Mouse (Mus musculus) layer of hippocampus, postnatal 10 days (tissue): ENCODE data around the gene Ubp1. TPM values are rescaled to one million over a fixed set of nuclear protein-coding genes. Genes with fewer than 3 reads are reported as not detected.

Experiments
- DNase-seq, 2 experiments: peaks; one replicate each; pipeline ENCODE4 v3.0.0; 2021; ENCODE audit warnings: low spot score in 2 of 2
- long read RNA-seq: library from polyadenylated mRNA; stranded (forward); transcript quantifications from one replicate; pipeline ENCODE4 v2.0.0, GENCODE M21; 2023
- total RNA-seq, 2 experiments: library from RNA; stranded (reverse); gene quantifications; 2 replicates each; pipeline ENCODE4 v1.2.3; 2021

Gene Ubp1
- total RNA-seq, result 10 to 100 TPM; 67.8 to 73.4 TPM
- long read RNA-seq, transcript Ubp1-202 (17 exons, 3,850 nt), result major isoform, 5 of 22 reads
- long read RNA-seq, partial matches to known transcripts, result 4 of 22 reads
- long read RNA-seq, other reads (novel, unspliced or antisense), result 10 of 22 reads

DNA sequence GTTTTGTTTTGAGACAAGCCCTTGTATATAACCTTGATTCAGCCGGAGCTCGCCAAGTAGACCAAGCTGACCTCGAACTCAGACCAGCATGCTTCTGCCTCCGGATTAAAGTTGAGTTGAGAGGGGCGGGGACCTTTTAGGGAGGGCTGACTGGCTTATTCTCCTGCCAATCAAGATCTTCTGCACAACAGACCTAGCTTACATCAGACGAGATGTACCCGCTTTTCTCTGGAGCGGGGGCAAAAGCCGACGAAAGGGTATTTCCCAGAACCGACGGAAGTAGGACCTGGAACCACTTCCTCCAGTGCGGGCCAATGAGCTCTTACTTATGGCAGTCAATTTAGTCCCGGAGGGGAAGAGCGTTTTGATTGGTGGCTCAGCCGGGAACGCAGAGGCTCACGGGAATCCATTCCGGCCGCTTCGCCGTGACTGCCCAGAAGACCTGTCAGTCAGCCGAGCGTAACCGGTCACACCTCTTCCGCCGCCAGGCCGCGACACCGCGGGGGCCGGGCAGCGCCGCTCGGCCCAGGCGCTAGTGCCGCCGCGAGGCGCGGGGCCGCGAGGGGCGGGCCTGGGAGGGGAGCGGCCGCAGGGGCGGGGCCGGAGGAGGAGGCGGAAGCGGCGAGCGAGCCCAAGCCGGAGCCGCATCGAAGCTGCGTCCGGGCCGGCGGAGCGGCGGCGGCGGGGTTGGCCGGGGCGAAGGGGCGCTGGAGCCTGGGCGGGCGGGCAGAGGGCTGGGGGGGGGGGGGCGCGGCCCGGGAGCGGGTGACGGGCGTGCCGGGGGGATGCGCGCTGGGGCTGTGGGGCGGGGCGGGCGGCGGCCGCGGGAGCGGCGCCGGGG lies at the start of gene Ubp1:
Gene Ubp1 (plus strand): TSS at position 401 of the 841 bp plus-strand sequence.
- DNase-seq, result peak; percentile 90 to 94

DNA sequence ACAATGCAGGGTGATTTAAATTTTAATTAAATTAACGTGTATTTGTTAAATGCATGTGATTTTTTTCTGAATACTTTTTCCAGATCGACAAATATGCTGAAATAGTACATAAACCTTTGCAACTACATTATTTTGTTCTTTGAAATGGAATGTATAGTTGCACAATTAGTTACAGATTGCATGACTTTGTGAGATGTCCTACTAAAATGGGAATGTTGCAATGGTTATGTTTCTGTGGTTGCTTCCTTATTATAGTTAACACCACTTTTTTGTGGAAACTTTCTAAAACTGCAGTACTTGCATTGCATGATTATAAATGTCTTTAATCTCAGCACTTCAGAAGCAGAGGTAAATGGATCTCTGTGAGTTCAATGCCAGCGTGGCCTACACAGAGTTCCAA lies 35.8 kb upstream of the Ubp1 start:
- DNase-seq, result no peak

DNA sequence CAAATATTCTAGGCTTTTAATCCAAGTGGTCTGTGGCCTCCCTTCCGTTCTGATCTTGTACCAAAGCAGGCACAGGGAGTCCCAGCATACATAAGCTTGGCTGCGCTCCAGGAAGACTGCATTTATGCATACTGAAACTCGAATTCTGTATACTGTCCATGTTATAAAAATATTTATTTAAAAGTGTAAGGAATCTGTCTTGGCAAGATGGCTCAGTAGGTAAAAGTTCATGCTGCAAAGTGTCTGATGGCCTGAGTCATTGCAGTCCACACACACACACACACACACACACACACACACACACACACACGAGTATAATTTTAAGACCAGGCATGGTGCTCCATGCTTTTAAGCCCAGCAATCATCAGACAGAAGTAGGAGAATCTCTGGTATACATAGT lies 27.6 kb upstream of the Ubp1 start:
- DNase-seq, result no peak

DNA sequence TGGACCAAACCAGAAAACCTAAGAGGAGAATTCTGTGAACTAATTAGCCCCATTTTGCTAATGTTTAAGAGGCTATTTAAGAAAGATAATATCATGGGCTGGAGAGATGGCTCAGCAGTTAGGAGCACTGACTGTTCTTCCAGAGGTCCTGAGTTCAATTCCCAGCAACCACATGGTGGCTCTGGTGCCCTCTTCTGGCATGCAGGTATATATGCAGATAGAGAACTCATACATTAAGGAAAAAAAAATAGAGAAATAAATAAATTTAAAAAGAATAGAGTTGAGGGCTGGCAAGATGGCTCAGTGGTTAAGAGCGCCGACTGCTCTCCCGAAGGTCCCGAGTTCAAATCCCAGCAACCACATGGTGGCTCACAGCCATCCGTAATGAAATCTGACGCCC lies 26.4 kb upstream of the Ubp1 start:
- DNase-seq, result peak in 1 of 2 experiments; percentile 21

DNA sequence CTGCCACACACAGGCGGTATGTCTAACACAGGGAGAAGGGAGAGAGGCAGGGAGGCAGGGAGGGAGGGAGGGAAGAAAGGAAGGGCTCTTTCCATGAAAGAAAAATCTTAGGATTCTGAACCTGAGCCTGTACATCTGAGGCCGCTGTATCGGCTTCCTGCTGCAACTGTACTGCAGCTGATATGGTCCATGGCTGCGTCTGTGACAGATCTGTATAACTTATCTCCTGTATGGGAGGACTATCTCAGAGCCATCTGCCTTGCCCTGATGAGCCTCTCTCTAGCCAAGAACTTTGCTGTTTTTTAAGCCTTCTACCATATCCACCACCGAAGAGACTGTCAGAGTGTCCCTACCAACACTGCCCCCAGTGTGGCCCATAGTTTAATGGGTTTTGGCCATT lies 14.9 kb upstream of the Ubp1 start:
- no peak for DNase-seq

DNA sequence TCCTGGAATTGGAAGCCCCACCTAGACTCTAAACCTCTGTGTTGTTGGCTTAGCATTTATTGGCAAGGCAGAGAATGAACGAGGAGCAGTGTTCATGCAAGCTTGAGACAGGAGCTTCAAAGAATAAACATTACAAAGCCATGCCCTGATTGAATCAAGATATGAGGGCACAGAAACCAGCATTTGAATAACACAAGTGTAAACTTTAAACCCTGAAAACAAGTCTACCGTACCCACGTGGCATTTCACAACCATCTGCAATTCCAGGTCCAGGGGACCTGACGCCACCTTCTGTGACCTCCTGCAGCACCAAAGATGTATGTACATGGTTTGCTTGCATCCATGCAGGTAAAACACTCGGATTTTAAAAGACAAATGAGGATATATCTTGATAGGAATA lies 8.1 kb upstream of the Ubp1 start:
- DNase-seq, result no peak

DNA sequence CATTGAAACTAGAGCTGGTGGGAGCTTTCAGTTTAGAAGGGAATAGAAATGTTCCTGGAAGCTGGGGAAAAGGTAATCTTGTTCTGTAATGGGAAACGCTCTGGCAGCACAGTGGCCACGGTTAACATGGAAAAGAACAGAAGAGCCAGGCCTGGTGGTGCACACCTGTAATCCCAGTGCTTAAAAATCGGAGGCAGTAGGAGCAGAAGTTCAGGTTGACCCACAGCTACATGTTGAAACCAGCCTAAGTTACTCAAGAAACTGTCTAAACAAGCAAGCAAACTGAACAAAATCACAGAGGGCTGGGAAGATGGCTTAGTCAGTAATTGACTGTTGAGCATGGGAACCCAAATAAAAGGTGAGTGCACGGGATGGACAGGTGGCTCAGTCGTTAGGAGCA lies 5.9 kb upstream of the Ubp1 start:
- DNase-seq, result no peak

DNA sequence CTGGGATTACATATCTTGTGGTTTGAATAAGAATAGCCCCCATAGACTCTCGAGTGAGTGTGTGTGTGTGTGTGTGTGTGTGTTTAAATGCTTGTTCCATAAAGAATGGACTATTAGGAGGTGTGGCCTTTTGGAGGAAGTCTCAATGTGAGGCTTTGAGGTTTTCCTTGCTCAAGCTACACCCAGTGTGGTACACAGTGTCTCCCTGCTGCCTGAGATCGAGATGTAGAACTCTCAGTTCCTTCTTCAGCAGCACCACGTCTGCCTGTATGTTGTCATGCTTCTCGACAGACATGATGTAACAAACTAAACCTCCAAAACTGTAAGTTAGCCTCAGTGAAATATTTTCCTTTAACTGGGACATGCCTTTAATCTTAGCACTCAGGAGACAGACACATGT lies 2.1 kb upstream of the Ubp1 start:
- DNase-seq, result no peak

DNA sequence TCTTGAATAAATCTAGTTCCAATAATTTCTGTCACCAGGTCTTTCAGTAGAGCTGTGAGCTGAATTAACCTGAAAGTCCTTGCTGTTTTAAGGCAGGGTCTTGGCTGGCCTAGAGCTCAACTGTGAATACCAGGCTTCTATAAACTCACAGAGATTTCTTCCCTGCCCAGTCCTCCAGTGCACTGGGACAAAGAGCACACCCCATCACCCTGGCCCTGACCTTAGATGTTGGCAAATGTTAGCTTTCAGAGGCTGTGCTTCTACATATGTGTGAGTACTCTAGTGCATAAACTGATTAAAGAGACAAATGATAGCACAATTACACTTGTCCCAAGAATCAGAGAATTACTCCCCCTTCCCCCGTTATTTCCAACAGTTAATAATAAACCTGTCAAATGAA lies 1.1 kb upstream of the Ubp1 start:
- DNase-seq, result no peak

DNA sequence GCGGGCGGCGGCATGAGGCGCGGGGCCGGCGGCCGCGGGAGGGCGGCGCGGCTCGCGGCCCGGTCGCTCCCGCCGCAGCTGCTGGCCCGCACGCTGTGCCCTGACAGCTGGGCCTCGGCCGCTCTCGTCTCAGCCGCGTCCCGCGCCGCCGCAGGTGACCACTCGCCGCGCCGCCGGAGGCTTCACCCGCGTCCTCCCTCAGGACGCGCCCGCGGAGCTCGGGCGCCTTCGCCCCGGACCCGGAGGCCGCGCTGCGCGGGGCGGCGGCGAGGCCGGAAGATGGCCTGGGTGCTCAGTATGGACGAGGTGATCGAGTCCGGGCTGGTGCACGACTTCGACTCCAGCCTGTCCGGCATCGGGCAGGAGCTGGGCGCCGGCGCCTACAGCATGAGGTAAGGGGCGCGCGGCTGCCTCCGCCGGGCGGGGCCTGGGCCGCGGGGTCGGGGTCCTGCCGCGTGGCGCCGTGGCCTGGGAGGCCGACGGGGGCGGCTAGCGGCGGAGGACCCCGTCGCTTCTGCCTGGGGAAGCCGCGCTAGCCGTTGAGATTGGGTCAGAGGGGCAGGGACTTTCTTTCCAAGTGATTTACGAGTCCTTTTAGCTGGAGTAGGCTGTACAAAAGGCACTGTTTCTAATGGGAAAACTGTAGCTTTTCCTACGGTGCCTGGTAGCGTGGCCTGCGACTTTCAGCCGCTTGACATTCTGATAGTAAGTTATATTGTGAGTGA lies 803 bp downstream of the Ubp1 start:
- DNase-seq, result peak; percentile 23 to 40

DNA sequence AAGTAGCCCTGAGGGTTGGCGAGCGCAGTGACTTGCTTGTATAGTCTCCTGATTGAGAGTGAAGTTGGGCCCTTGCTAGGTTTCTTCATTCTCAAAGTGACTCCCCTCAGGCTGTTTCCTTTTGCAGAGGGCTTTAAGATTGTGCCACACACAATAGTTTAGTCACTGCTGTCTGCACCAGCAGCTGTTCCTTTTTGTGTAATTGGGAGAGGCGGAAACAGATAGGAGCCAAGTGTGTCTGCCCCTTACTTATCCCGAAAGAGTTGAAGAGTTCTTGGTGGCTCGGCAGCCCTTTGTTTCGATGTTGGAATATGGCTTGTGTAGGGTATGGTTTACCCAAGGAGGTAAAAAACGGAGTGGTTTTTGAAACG lies 1.4 kb downstream of the Ubp1 start:
- DNase-seq, result no peak

DNA sequence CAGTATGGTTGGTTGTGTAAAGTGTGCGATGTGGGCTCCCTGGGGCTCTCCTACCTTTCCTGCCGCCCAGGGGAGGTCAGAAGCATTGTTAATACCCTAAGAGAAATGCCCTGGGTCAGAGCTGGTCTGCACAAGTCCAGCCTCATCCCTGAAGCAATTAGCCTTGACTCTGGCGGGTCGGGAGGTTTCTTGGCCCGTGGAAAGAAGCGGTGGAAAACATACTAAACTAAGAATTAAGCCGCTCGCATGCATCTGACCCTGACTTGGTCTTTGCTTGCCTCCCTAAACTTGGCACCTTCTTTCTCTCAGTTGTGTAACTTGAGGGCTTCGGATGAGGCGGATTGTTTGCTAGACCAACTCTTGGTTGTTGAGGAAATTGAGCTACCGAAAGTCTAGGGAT lies 1.8 kb downstream of the Ubp1 start:
- DNase-seq, result no peak

DNA sequence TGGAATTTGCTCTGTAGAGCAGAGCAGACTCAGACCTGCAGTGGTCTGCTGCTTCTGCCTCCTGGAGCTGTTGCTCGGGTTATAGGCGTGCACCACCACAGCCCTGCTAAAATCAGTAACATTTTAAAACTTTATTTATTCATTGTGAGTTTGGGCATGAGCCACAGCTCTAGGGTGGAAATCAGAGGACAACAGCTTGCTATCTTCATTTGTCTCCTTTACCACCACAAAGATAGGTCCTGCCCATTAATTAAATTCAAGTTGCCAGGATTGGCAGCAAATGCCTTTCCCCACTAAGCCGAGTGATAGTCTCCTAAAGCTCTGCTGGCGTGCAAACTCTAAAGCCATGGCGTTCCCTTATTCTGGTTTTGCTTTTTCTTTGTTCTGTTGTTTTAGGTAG lies 4.9 kb downstream of the Ubp1 start:
- DNase-seq, result no peak

DNA sequence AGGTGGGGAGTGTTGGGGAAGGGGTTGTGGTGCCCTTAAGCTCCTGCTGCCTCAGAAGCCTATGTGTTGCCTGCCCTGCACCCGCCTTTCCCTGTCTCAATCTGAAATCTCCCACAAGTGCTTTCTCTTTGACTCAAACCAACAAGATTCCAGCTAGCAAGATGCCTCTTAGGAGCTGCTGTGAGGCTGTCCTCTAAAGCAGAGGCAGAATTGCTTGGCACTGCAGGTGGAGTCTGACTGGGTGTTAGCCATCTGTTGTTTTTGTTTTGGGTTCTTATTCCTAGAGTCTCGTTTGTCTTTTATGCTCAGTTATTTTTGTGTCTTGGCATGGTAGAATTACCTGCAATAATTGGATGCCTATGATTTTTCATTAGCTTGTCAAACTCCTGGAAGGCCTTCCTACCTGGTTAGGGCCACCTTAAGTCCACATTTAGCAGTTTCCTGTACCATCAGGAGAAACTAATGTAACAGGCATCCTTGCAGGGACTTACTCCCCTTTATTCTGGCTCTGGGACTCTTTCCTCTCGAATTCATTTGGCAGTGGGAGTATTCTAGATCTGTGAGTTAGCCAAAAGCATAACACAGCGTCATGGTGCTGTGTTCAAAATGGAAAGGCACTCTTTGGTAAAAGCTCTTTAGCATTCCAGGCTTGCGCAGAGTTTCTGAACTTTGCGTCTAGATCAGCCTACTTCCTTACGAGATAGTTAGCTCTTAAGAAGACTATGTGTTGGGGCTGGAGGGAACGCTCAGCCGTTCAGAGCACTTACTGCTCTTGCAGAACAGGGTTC lies 8.5 kb downstream of the Ubp1 start:
- no peak for DNase-seq

DNA sequence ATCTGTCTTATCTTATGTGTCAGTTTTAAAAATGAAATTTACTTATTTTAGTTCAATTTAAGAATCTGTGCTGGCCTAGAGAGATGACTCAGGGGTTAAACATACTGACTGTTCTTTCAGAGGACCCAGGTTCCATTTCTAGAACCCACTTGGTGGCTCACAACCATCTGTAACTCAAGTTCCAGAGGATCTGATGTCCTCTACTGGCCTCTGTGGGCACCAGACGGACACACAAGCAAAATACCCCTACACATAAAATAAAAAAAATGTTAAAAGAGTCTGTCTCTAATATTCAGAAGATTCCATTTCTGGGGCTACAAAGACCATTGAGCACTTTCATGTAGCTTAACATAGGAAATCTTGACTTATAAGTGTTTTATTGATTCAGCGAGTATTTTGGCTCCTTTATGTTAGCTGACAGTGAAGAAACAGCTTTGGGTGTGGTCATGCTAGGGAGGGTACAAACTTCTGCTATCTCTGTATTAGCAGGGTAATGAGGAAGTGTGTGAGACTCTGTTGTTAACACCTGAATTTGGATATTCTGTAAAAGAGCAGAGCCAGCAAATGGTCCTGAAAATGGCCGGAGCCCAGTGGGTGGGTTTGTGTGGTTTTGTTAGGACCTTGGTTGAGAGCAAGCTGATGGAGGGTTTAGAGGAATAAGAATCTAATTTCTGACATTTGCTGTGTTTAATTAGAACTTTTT lies 10.5 kb downstream of the Ubp1 start:
- DNase-seq, result no peak

DNA sequence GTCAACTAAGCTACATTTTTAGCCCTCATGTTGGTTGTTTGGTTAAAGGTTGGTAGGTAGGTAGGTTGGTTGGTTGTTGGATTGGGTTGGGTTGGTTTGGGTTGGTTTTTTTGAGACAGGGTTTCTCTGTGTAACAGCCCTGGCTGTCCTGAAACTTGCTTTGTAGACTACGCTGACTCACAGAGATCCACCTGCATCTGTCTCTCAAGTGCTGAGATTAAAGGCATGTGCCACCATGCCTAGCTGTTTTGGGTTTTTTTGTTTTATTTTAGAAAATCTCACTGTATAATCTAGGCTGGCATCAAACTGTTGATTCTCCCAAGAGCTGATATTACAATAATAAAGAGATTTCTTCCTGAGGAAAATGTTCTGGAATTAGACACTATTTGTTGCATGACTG lies 12.6 kb downstream of the Ubp1 start:
- DNase-seq, result no peak

DNA sequence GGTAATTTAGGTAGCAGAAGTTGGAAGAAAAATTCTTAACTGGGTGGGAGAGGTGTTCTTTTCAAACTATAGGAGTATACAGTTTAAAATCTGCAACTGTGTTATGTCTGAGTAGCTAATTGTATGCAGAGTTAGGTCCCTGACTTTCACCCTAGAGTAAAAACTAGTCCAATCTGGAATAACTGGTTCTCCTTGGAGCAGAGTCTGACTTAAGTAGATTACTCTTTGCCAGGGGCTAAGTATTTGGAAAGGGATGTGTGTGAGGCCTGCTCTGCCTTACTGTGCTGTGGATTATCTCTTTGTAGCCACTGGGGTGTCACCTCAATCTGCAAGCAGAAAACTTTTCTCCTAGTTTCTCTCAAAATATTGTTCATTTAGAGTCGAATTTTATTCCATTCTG lies 16.5 kb downstream of the Ubp1 start:
- DNase-seq, result no peak

DNA sequence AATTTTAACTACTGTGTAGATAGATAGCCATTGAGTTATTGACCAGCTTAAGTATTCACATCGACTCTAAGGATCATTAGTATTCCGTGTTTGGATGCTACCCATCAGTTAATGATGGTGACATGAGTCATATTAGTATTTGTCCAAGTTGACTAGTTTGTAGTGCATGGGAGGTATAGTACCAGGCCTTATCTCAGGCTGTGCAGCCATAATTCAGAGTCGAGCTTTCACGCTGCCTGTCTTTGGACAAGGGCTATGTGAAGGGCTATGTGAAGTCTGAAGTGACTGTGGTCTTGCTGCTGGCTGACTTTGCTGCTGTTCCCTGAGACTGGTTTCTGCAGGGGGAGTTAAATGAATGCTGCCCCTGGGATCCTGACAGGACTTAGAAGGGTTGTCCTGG lies 27.0 kb downstream of the Ubp1 start:
- DNase-seq, result no peak

DNA sequence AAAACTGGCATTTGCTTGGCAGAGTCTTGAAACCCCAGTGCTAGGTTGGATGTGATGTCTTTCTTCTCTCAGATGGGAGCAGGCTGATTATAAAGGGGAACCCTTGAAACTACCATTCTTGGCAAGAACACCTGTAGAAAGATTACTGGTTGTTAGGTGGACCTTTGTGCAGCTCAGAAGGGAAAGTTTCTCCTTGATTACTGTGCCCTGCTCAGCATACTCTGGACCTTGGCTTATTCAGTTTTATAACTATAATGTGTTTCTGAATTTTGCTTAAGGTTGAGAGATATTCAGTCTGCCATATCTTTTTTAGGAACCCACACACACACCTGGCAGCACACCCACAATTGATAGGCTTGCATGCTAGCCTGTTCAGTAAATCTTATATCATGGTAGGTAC lies 33.0 kb downstream of the Ubp1 start:
- no peak for DNase-seq

DNA sequence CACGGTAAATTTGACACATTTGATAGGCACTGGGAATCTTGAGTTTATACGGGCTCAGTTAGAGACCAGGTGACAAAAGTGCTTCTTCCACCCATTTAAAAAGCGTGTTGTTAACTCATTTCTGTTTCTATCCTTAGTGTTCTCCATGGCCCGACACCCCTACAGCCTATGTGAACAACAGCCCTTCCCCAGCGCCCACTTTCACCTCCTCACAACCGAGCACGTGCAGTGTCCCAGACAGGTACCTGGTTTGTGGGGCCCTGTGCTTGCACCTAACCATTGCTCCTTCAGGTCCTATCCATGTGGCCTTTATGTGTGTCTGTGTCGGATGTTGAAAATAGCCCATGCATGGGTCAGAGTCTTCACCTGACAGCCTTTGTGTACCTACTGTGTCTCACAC lies 33.7 kb downstream of the Ubp1 start:
- no peak for DNase-seq

DNA sequence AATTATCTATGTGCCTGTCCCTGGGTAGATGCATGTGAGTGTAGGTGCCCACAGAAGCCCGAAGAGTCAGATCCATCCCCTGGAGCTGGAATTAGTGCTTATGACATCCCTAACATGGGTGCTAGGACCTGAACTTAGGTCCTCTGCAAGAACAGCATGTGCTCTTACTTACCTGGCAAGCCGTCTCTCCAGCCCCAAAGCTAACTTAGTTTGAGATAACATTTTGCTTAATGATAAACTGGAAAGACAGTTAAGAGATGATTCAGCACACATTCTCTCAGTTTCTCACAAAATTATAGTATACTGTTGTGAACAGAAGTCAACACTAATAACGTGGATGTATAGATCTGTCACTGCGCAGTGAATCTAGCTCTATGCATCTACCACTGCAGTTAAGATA lies 36.1 kb downstream of the Ubp1 start:
- DNase-seq, result no peak
